Mouse (Mus musculus) v-Abl transformed pro-B cells (cell line): Measurements from ENCODE around the gene Zswim4.

Experiments
- in situ Hi-C, 2 experiments: fragments of 400-800 bp; cut with MboI; formaldehyde crosslinking; loops; one replicate each; pipeline ENCODE4 v1.15.1; 2025; ENCODE audit not compliant: unreplicated experiment in 2 of 2

Gene Zswim4

GRCm38 (mm10) chr8:84186547-84186946 is 50.3 kb downstream of the Zswim4 start:
- in situ Hi-C loops = loop anchor here (5.0 kb wide), 3 partner anchors 96 to 176 kb away; no protein-coding TSS in a partner anchor

GRCm38 (mm10) chr8:84185117-84185516 is 51.7 kb downstream of the Zswim4 start, which contains the start of gene Nanos3:
TSS of gene Nanos3 (minus strand) at chr8:84185217.
- in situ Hi-C loops = loop anchor here (5.0 kb wide), 3 partner anchors 97 to 177 kb away; no protein-coding TSS in a partner anchor

GRCm38 (mm10) chr8:84184085-84185043 is 52.5 kb downstream of the Zswim4 start:
- in situ Hi-C loops = loop anchor here (5.0 kb wide), 5 partner anchors 33 to 178 kb away; no protein-coding TSS in a partner anchor

GRCm38 (mm10) chr8:84183261-84184084 is 53.4 kb downstream of the Zswim4 start:
- in situ Hi-C loops = loop anchor here (5.0 kb wide), 3 partner anchors 34 to 179 kb away; no protein-coding TSS in a partner anchor

- in situ Hi-C loops = loop anchor here (5.0 kb wide), 3 partner anchors 34 to 179 kb away; no protein-coding TSS in a partner anchor
These were observed 54.0 kb downstream of the Zswim4 start for GRCm38 (mm10) chr8:84182833-84183232.

- in situ Hi-C loops = loop anchor here (5.0 kb wide), 3 partner anchors 37 to 182 kb away; no protein-coding TSS in a partner anchor
These were observed 56.2 kb downstream of the Zswim4 start for GRCm38 (mm10) chr8:84180530-84181190.

- in situ Hi-C loops = loop anchor here (5.0 kb wide), 3 partner anchors 37 to 182 kb away; no protein-coding TSS in a partner anchor
These were observed 56.9 kb downstream of the Zswim4 start for GRCm38 (mm10) chr8:84179946-84180345.

GRCm38 (mm10) chr8:84178592-84178991 is 58.3 kb downstream of the Zswim4 start:
- in situ Hi-C loops = no loop called here

GRCm38 (mm10) chr8:84177405-84177804 is 59.5 kb downstream of the Zswim4 start:
- in situ Hi-C loops = no loop called here

- in situ Hi-C loops = no loop called here
These were observed 60.3 kb downstream of the Zswim4 start for GRCm38 (mm10) chr8:84176560-84176959.

- in situ Hi-C loops = loop anchor here (5.0 to 25.0 kb wide), 2 partner anchors 137 to 388 kb away; no protein-coding TSS in a partner anchor
These were observed 63.0 kb downstream of the Zswim4 start for GRCm38 (mm10) chr8:84173861-84174260.

- in situ Hi-C loops = loop anchor here (5.0 to 25.0 kb wide), 2 partner anchors 133 to 392 kb away; no protein-coding TSS in a partner anchor
These were observed 66.8 kb downstream of the Zswim4 start for GRCm38 (mm10) chr8:84170096-84170495.

- in situ Hi-C loops = loop anchor here in 1 of 2 experiments (25.0 kb wide), 1 partner anchor 395 kb away; no protein-coding TSS in a partner anchor
These were observed 69.2 kb downstream of the Zswim4 start for GRCm38 (mm10) chr8:84167696-84168095.
